Mouse (Mus musculus) 3134 (cell line): ENCODE measurements around the gene Olfr248.
"Not testable (repeated sequence)": the region's sequence is repeated elsewhere in the genome, so short reads cannot be mapped to it uniquely, and the experiment has no call there.

Source experiments
- DNase-seq: peaks from one replicate; pipeline ENCODE4 v3.0.0-alpha.2; 2011; ENCODE audit warnings: low spot score; ENCODE audit not compliant: insufficient read length; ENCODE audit errors: extremely low read depth

Olfr248 gene

GRCm38 (mm10) chr1:174390746-174391145, at the start of gene Olfr248:
Gene Olfr248 (plus strand): TSS chr1:174391046.
- no peak for DNase-seq

- not testable (repeated sequence) for DNase-seq
These were observed 37.2 kb upstream of the Olfr248 start for GRCm38 (mm10) chr1:174353636-174354035.

GRCm38 (mm10) chr1:174354640-174355039, 36.2 kb upstream of the Olfr248 start:
- no peak for DNase-seq

- DNase-seq: no peak
These were observed 25.9 kb upstream of the Olfr248 start, which contains the start of gene Olfr417 for GRCm38 (mm10) chr1:174364882-174365451. Gene Olfr417 (plus strand): TSS chr1:174365122.

- DNase-seq: no peak
These were observed 17.0 kb upstream of the Olfr248 start for GRCm38 (mm10) chr1:174373799-174374198.

- no peak for DNase-seq
These were observed 32.1 kb downstream of the Olfr248 start for GRCm38 (mm10) chr1:174422959-174423358.

- no peak for DNase-seq
These were observed 32.9 kb downstream of the Olfr248 start, which contains the start of gene Olfr414 for GRCm38 (mm10) chr1:174423764-174424163. Gene Olfr414 (plus strand): TSS chr1:174424064.

- DNase-seq: no peak
These were observed 35.5 kb downstream of the Olfr248 start for GRCm38 (mm10) chr1:174426180-174426986.

- DNase-seq: no peak
These were observed 36.6 kb downstream of the Olfr248 start for GRCm38 (mm10) chr1:174427402-174427801.

- no peak for DNase-seq
These were observed 37.6 kb downstream of the Olfr248 start for GRCm38 (mm10) chr1:174428407-174428806.

GRCm38 (mm10) chr1:174434121-174434520, 43.3 kb downstream of the Olfr248 start:
- DNase-seq: no peak
